Mouse (Mus musculus): Measurements from ENCODE around the gene Pgap3. TPM values are rescaled to one million over a fixed set of nuclear protein-coding genes. Genes with fewer than 3 reads are reported as not detected.
A peak's percentile ranks its signal among the peaks of the same experiment; 100 is the strongest.

Gene Pgap3
- total RNA-seq, 2 experiments from 2014 or later = 10.2 to 11.9 TPM

GRCm38 (mm10) chr11:98358161-98359083 lies 41.9 kb downstream of the Pgap3 start, which contains the start of gene Stard3:
Gene Stard3, plus strand, starts transcription at chr11:98358368.
- H3K27ac ChIP-seq = peak within 1 kb of the TSS; percentile 94
- intact Hi-C loops (cut with DNase I) = loop anchor here (5.0 kb wide), 2 partner anchors 79 to 229 kb away; partner anchors contain the start of genes Mien1 and Ormdl3
- DNase-seq (ENCODE audit: extremely low spot score in 1 of 2, low spot score in 2 of 2) = peak; percentile 79 to 85
- TF ChIP-seq CTCF (IDR thresholded peaks at IDR 0.05) = no peak
- peak within 1 kb of the TSS; percentile 87 for H3K4me3 ChIP-seq

GRCm38 (mm10) chr11:98357396-98358160 lies 42.7 kb downstream of the Pgap3 start:
- intact Hi-C loops (cut with DNase I) = loop anchor here (5.0 kb wide), 2 partner anchors 80 to 230 kb away; partner anchors contain the start of genes Mien1 and Ormdl3
- no peak for TF ChIP-seq CTCF (IDR thresholded peaks at IDR 0.05)
- Histone ChIP-seq H3K4me3 (peak overlapping the region; percentile 87), H3K27ac (peak overlapping the region; percentile 70)
- no peak for DNase-seq (ENCODE audit: extremely low spot score in 1 of 2, low spot score in 2 of 2)

GRCm38 (mm10) chr11:98356625-98357394 lies 43.5 kb downstream of the Pgap3 start:
- DNase-seq (ENCODE audit: extremely low spot score in 1 of 2, low spot score in 2 of 2) = no peak
- no peak for TF ChIP-seq CTCF (IDR thresholded peaks at IDR 0.05)
- Histone ChIP-seq H3K4me3 (no peak overlapping the region), H3K27ac (no peak overlapping the region)
- intact Hi-C loops (cut with DNase I) = loop anchor here (5.0 kb wide), 2 partner anchors 80 to 230 kb away; partner anchors contain the start of genes Mien1 and Ormdl3

- no peak overlapping the region for H3K4me3 ChIP-seq
- peak; percentile 51 to 57 for DNase-seq (ENCODE audit: extremely low spot score in 1 of 2, low spot score in 2 of 2)
- TF ChIP-seq CTCF (IDR thresholded peaks at IDR 0.05) = peak; percentile 88
- intact Hi-C loops (cut with DNase I) = loop anchor here (5.0 kb wide), 2 partner anchors 81 to 231 kb away; partner anchors contain the start of genes Mien1 and Ormdl3
- H3K27ac ChIP-seq = peak overlapping the region; percentile 1; the same call in 1 of the 2 replicates
These were observed 44.5 kb downstream of the Pgap3 start for GRCm38 (mm10) chr11:98355732-98356299.

GRCm38 (mm10) chr11:98354445-98354844 lies 45.8 kb downstream of the Pgap3 start:
- no peak for TF ChIP-seq CTCF (IDR thresholded peaks at IDR 0.05)
- intact Hi-C loops (cut with DNase I) = no loop called here
- Histone ChIP-seq H3K27ac (peak overlapping the region; percentile 88), H3K4me3 (no peak overlapping the region)
- DNase-seq (ENCODE audit: extremely low spot score in 1 of 2, low spot score in 2 of 2) = peak; percentile 58 to 59

- no peak for TF ChIP-seq CTCF (IDR thresholded peaks at IDR 0.05)
- Histone ChIP-seq H3K27ac (peak overlapping the region; percentile 88), H3K4me3 (no peak overlapping the region)
- peak in 1 of 2 experiments; percentile 70 for DNase-seq (ENCODE audit: extremely low spot score in 1 of 2, low spot score in 2 of 2)
- intact Hi-C loops (cut with DNase I) = no loop called here
These were observed 46.6 kb downstream of the Pgap3 start for GRCm38 (mm10) chr11:98353651-98354211.

GRCm38 (mm10) chr11:98352272-98352990 lies 47.9 kb downstream of the Pgap3 start:
- intact Hi-C loops (cut with DNase I) = no loop called here
- DNase-seq (ENCODE audit: extremely low spot score in 1 of 2, low spot score in 2 of 2) = no peak
- no peak overlapping the region for H3K27ac ChIP-seq
- H3K4me3 ChIP-seq = no peak overlapping the region
- TF ChIP-seq CTCF (IDR thresholded peaks at IDR 0.05) = no peak

- intact Hi-C loops (cut with DNase I) = no loop called here
- no peak for DNase-seq (ENCODE audit: extremely low spot score in 1 of 2, low spot score in 2 of 2)
- peak overlapping the region; percentile 9; the same call in 1 of the 2 replicates for H3K27ac ChIP-seq
- TF ChIP-seq CTCF (IDR thresholded peaks at IDR 0.05) = no peak
- peak overlapping the region; percentile 83 for H3K4me3 ChIP-seq
These were observed 51.0 kb downstream of the Pgap3 start for GRCm38 (mm10) chr11:98349308-98349707.

- H3K4me3 ChIP-seq = peak within 1 kb of the TSS; percentile 83
- intact Hi-C loops (cut with DNase I) = no loop called here
- peak; percentile 76 to 82 for DNase-seq (ENCODE audit: extremely low spot score in 1 of 2, low spot score in 2 of 2)
- peak within 1 kb of the TSS; percentile 86 for H3K27ac ChIP-seq
- TF ChIP-seq CTCF (IDR thresholded peaks at IDR 0.05) = no peak
These were observed 52.0 kb downstream of the Pgap3 start, which contains the start of gene Ppp1r1b for GRCm38 (mm10) chr11:98348083-98348961. Gene Ppp1r1b, plus strand, starts transcription at chr11:98348404.
